Mouse (Mus musculus) stomach, postnatal 0 days (tissue): ENCODE measurements around the gene Abhd5.

ENCODE experiments used
- CTCF ChIP-seq: IDR thresholded peaks from 2 replicates; pipeline ENCODE4 v1.5.1; 2016; ENCODE audit warnings: antibody characterized with exemption, low read depth, mild to moderate bottlenecking, moderate library complexity
- EP300 ChIP-seq: optimal IDR thresholded peaks from 2 replicates; pipeline ENCODE3; 2016; ENCODE audit warnings: antibody characterized with exemption

DNA sequence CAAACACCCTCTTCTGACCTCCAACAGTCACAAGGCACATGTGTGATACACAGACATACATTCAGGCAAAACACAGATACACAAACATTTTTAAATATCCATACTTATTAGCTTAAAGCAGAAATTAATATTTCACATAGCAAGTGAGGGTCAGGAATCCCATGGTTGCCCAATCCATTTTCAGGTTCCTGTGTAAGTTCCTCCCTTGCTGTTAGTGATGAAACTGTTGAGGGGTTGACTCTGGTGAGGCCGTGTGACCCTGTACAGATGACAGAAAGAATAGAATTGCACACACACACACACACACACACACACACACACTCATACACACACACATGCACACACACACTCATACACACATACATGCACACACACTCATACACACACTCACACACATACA lies 63.2 kb downstream of the Abhd5 start:
- TF ChIP-seq CTCF = no peak
- no peak for TF ChIP-seq EP300
